Mouse (Mus musculus) yolk sac, embryonic 10.5 days (tissue): ENCODE results near the gene Macrod2.

Experiments used
- DNase-seq: peaks from one replicate; pipeline ENCODE4 v3.0.0-alpha.2; 2017; ENCODE audit warnings: low spot score

Macrod2 gene

DNA sequence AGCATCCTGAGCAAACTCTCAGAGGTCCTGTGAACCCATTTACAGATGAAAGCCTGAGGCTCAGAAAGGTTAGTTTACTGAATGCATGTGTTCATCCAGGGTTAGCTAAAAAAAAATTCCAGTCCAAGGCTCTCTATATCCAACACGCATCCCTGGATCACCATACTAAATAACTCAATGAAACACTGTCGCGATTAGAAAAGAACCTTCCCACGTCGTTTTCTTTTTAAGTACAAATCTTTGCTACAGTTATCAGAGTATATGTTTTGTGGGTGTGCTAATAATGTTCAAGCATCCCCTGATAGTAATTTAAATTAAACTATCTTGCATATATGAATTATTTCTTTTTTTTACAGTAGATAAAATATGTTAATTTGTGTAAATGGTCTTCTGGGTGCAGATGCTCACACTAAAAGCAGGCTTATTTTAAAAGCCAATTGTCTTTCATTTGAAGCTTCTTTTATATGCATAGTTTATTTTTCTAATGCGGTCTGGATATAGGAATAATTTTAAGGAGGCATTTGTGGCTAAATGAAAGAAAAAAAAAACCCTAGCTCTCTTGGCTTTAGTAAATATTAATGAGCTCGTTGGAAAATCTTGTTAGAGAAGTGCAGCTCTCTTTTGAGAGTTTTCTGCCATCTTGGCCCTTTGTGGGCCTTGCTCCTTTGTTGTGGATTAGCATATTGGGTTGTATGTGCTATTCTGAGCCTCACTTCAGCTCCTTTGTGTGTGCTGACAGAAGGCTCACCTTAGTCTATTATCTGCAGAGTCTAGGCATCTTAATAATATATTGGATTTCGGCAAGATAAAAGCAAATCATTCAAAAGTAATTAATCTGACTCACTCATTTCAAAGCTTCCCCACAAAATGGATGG, 679.1 kb downstream of the Macrod2 start:
- DNase-seq = no peak

DNA sequence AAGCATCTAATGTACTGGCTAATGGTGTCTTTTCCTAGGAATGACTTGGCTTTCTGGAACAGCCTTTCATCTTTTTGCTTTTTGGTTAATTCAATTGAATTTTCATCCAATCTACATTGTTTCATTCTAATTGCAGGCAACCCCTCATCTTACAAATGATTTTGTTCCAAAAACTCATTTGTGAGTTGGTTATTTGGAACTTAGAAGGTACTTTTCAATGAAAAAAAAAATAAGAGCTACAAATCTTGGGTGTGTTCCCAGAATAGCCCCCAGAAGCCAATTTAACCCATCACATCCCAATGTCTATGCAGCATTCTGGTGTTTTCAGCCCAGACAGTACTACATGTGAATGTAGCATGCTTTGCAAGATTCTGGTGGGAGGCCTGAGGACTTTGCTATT, 683.1 kb downstream of the Macrod2 start:
- DNase-seq = no peak

DNA sequence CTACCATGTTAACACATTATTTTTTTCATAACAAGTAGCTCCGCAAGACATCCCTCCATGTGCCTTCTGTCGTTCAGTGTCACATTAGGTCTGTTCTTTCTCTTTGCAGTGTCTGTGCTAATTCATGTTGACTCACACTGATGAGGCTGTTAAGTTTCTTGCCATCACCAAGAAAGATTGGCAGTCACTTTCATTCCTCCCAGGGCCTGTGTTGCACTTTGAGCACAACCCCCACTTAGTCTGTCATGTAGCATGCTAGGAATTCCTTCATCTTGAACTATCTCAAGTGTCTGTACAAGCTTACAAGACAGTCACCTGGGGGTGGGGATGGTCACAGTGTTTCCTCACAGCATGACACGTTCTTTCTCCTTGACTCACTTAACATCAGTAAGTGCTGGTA, 696.2 kb downstream of the Macrod2 start:
- no peak for DNase-seq

DNA sequence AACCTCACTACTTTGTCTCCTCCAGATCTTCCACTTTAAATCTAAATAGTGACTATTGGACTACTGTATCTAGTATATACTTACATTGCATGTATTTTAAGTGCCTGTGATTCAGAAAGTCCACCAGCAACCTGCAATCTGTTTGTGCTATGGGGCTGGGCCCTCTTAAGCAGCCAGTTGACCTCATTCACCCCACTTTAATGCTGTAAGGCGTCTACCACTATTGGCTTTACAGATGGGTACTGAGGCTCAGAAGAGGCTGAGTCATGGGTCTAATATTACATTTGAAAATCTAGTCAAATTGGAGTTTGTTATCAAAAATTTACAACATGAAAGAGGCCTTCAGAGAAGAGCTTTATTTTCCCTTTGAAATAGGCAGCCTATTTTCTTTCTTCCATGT, 722.5 kb downstream of the Macrod2 start:
- no peak for DNase-seq

DNA sequence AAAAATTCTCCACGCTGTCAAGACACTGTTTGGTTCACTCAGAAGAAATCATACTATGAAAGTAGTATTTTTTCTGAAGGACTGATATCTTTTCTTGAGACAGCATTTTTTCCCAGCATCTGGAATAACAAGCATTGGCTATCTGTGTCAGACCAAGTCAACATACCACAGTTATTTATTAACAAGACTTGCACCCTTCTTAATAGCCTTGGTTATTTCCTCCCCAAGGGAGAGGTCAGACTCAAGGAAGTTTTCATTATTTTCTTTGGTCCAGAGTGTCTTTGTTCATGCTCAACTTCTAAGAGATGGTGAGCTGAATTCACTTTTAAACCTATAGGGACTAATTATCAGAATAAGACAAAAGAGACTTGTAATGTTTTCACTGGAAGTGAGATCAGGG, 728.8 kb downstream of the Macrod2 start:
- no peak for DNase-seq

DNA sequence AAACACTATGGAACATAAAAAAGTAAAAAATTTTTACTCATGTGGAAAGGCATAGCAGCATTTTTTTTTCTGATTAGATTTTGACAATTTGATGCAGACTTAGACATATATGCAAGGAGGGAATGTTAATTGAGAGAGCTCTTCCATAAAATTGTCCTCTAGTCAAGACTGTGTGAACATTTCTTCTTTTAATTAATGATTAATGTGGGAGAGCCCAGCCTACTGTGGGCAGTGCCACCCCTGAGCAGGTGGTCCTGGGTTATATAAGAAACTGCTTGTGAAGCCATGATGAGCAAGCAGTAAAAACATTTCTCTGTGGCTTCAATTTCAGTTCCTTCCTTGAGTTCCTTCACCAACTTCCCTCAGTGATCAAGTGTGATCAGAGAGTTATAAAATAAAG, 730.5 kb downstream of the Macrod2 start:
- DNase-seq = no peak

DNA sequence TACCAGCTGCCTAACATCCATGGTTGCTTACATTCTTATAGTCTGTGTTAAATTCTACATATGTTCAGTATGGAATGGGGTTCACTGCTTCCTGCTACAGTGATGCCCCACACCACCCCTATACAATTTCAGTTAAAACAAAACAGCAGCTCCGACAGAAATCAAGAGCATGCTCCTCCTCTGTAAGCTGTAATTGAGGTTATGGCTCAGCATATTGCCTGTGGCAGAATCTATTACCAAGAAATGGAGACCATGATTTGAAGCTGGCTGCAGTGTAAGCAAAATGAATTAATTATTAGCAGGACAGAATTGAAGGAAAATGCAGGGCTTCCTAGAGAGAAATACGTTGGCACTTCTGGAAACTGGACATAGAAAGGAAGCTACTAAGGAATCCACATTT, 747.2 kb downstream of the Macrod2 start:
- DNase-seq = no peak

DNA sequence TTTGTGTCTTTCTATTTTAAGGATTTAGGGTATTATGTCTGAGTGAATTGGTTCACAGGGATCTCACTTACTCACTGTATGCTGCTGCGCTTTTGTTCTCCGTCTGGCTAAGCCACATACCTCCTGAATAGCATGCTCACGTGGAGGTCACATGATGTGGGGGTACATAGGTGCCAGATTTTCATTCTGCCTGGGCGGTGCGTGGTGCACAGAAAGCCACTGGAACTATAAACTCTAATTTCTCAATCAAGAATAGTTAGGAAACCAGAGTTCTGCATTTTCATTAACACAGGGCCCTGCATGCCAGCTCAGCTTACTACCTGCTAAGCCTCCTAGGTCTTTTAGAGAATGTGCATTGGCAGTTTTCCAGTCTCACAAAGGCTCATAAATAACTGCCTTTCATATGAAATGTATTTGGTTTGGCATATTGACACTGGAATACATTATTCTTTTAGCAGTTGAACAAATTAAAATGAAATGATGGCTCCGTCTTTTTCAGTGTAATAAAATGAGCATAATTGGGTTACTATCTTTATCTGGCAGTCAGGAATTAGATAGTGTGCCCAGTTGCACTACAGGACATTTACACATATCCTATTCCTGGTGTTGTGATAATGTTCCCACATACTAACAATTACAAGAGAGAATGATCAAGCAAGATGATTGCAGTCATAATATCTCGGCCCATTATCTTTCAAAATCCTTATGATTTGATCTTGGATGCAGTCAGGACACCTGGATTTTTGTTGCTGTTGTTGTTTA, 757.1 kb downstream of the Macrod2 start:
- no peak for DNase-seq

DNA sequence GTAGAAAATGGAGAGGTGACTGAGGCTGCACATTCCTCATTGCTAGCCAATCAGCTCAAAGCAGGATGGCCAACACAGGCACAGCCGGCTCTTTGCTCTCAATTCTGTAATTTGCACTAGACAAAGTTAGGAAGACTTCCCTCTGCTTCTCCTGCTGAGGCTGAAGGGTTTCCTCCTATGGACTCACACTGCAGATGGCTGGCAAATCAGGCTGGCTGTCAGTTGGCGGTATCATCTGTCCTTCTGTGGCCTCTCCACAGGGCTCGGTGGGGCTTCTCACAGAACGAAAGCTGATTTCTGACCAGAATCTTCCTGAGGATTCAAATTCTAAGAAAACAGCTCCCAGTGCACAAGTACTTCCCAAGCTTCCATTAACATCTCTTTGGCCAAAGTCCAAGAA, 760.9 kb downstream of the Macrod2 start:
- no peak for DNase-seq

DNA sequence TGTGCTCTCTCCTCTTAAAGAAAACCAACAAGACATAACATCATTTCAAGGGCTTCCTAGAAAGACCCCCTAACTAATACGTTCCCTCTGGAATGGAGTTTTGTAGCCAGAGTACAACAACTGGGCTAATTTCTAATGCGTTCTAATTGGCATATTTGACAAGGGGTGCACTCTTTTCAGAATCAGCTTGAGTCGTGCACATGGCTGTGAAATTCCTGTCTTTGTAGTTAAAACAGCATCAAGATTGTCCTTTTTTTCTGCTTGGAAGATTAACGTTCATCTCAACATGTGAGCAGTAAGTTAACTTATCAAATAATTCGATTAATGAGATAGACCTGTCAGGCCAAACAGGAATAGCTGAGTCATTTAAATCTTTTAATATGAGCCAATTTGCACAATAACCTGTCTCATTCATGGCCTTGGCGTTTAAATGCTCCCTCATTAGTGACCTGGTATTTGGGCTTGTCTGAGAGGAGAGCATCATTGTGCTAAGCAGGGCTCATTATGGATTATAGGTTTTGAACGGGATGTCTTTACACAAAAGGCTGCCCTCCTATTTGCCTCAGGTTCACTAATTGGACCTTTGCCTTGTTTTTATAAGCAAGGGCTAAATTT, 762.0 kb downstream of the Macrod2 start:
- DNase-seq = no peak

DNA sequence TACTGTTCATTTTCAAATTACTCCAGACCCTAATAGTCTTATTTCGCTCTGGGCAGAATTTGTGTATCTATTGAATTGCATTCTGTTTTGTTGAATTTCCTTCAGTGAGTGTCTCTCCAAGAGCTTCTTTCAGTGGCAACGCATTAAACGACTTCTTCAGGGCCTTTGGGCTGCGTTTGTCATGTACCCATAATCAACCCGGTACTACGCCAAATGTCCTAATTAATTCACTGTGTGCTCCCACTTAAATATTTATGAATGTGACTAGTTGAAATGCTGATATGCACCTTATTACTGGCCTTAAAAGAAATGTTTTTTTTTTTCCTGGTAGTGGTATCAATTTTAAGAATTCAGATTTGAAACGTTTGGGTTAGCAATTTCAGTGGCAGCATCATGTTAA, 763.1 kb downstream of the Macrod2 start:
- no peak for DNase-seq

DNA sequence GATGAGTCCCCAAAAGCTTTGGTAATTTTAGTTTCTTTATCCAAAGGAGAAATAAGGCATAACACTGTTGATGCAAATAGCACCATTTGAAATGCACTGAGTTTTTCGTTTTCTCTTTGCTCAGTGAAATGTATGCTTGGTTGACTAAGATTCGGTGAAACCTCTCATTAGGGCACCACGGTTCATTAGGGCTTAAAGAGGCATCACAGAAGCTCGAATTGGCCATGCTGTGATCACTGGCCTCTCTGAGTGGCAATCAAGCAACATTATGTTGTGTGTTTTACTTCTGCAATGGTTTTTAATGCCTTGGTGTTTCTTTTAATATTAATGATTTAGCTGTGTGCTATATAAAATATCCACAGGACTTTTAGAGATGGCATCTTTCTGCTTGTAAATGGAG, 768.8 kb downstream of the Macrod2 start:
- no peak for DNase-seq

DNA sequence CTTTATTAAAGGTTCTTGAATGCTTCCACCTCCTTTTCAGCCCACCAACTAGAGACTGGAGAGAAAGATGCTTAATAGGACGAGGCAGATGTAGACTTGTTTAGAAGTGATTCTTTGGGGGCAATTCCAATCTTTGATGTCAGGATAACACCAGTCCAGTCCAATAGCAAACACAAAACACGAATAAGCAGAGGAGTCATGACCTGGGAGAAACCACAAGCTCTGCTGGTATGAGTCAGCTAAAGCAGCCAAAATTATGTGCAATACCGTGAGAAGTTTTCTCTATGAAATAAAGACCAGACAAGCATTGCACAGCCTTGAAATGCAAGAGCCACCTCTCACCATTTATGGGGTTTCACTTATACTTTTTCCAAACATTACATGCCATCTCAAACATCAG, 774.5 kb downstream of the Macrod2 start:
- DNase-seq = no peak

DNA sequence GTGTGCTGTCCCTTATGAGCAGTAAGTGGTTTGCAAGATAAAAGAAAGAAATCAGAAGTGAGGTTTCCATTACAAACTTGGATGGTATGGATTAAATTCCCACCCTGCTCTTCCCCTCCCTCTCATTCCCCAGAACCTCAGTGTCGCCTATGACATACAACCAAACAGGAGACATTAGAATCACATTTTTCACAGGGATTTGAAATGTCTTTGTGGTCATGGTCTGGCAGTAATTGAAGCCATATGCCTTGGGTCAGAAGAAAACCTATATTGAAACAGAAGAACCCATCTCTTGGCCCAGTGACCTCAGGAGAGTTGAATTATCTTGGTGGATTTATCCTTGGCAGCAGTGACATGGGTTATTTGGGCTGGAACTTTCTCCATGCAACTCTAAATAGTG, 778.1 kb downstream of the Macrod2 start:
- no peak for DNase-seq

DNA sequence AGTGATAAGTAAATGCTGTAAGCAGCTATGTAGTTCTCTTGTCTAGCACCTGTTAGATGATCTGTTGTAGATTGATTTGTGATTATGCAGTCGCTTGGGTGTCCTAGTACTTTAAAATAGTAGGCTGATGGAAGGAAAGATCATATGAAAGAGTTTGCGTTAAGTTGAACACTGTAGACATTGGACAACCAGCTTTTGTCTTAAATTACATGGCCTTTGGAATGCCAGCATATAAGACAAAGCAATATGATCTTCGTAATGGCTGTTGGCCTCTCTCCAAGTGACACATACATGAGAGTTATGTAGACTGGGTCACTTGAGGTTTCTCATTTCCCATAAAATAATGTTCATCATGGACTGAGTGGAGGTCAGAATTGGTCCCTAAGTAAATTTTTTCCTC, 778.5 kb downstream of the Macrod2 start:
- DNase-seq = no peak

DNA sequence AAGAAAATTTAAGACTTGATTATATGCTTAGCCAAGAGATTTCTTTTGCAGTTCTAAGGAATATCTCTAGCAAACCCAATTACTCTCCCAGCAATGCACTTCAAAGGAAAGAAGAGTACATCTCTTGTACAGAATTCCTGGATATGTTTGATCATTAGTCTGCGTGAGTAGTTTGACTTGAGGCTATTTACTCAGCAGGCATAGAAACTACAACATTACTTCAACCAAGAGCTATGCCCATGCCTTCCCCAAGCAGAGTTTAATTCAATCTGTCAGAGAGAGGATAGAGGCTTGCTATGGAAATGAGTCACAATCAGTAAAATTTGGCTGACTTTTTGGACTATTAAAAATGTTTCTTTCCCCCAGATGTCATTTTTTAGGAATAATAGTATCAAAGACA, 785.5 kb downstream of the Macrod2 start:
- no peak for DNase-seq

DNA sequence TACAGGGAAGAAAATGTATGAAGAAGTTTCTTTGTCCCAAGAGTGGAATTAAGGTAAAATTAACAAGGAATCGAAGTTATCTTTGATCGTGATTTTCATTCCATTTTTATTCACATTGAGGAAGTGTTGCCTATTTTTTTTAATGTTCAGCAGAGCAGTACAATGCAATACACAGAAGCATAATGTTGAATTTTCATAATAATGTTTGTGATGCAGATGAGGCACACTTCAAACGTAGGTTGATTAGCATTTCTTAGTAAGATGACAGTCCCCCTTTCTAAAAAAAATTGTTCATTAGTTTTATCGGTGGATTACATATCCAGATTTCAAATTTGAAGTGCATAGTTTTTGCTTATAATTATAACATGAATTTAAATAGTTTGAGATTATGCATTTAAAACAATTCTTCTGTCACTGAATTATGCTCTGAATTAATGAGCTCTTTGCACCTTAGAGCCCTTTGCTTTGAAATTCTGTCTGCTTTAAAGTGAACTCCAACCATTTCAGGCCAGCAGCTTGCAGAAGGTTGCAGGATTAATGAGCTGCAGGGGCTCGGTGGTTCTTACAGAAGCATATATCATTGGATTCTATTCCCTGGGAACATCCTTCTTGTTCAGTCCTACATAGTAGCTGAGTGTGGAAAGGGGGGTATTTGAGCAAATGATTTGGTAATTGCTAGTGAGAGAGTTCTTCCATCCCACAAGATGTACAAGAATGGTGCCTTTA, 787.1 kb downstream of the Macrod2 start:
- no peak for DNase-seq

DNA sequence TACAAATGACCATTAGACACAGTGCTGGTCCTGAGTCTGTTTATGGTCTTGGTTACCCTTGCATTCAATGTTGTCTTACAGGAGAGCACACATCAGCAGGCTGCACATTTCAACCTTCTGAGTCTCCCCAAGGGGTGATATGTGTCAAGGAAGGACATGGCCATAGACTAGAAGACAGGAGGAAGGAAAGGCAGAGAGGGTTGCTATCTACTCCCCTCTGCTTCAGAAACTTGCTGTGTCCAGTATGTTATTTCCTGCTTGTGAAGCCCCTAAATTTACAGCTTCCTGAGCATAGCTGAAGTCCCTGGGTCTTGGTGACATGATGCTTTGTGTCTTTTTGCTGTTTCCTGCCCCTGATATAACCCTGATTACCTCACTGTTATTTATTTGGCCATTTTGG, 799.4 kb downstream of the Macrod2 start:
- no peak for DNase-seq

DNA sequence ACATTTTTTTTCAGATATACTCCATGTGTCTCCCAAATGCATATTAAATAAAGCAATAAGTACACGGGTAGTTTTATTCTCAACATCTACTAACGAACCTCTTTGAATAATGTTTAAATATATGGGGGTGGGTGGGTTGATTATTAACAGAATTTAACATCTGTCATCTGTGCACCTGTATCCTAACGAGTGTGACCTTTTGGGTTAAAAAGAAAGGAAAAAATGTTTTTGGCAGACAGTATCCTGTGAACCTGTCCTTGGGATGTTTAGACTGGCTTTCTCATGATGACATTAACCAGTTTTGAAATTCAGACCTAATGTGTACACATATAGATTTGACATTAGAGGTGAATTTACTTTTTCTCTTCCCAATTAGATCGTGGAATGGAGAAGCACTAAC, 805.4 kb downstream of the Macrod2 start:
- DNase-seq = no peak

DNA sequence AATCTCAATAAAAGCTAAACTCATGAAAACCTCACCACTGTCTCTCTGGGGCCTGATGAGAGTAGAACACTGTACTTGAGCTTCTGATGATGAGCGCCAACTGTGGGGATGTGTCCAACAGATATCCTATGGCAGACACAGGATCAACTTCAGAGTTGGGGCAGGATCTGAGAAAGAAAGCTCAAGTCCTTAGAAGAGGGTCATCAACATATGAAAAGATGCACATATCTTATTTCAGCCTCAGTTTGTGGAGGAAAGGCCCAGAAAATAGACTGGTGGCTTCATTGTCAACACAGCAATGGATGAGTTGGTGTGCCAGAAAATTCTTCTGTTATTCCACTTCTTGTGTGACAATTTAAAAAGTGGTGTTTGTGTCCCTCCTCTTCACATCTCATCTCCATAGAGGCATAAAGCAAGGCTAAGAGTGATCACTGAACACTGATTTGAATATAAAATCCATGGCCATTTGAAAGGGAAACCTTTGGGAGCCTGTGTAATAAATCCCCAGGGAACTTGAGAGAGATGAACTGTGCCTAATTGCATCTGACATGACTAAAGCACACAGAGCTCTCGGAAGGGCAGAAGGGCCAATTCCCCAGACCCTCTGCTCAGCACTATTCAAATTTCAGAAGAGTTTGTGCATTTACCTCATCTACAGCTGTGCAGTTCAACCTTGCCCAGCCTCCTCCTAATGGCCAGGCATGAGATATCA, 806.4 kb downstream of the Macrod2 start:
- DNase-seq = no peak

DNA sequence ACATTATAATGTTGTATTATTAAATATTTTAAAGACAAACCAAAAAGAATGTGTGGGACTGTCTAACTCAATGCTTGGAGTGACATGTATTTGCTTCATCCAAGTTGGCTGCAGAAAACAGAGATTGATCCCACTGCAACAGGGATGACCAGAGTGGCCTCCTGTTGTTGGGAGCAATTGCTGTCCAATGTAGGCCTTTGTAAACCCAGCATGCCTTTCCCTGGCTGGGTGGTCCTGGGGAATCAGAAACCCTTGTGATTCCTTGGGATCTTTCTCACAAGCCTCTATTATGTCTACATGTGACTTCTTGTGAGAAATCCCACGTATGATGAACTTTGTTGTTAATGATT, 806.9 kb downstream of the Macrod2 start:
- no peak for DNase-seq

DNA sequence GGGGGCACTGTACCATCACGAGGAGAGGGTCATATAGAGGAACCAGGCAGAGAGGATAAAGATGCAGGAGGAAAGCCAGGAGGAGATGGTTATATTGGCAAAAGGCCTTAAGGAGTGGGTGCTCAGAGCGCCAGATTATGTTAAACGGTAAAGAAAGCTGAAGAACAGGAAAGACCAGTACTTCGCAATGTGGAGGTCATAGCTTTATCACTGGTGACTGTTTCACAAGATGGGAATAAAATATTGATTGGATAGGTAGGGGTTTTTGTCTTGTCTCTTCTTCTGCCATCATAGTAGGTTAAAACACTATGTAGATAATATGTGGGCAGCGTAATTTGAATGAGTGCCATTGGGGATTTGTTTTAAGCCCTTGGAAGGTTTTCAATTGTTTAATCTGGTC, 816.2 kb downstream of the Macrod2 start:
- no peak for DNase-seq
